Mouse (Mus musculus): ENCODE measurements at regions not wholly inside any gene's neighbourhood (a gene's known extent, or its start where the extent isn't known, plus 50 kb on each side); places are given as distances from the start of the nearest gene placed in this dataset.

DNA sequence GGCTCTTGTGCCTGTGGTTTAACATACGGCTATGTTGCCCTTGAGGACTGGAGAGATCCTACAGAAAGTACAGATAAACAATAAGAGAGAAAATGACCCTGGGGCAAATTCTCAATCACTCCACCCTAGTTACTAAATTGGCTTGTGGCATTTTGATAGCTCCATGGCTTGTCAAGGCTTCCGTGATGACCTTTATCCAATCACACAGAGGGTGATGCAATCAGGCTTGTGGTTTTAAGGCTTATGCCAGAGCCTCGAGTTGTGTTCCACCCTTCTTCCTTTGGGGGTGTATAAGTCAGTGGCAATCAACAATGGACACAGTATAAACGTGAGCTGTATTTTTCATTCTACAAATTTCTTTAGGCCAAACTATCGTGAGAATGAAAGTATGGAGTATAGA, 513.5 kb upstream of the Slit2 start:
- Histone ChIP-seq H3K36me3 (no peaks in the 10 kb centered on the region), H3K4me3 (no peak overlapping the region), H3K9me3 (no peaks in the 10 kb centered on the region), H3K4me2 (no peak overlapping the region), H3K27me3 (no peaks in the 10 kb centered on the region), H3K27ac (no peak overlapping the region), H3K4me1 (replicated peaks) (no peaks in the 10 kb centered on the region), H3K9ac (no peak overlapping the region)
- 78% methylated on average over 5 of the region's 5 CpGs for WGBS
- no peak for ATAC-seq (ENCODE audit: low FRiP score)

- Histone ChIP-seq H3K9ac (no peak overlapping the region), H3K9me3 (no peaks in the 10 kb centered on the region), H3K4me3 (no peak overlapping the region), H3K27me3 (no peaks in the 10 kb centered on the region), H3K4me1 (replicated peaks) (no peaks in the 10 kb centered on the region), H3K4me2 (no peak overlapping the region), H3K27ac (no peak overlapping the region), H3K36me3 (no peaks in the 10 kb centered on the region)
- no peak for ATAC-seq (ENCODE audit: low FRiP score)
- 63% methylated on average over 7 of the region's 7 CpGs for WGBS
Observed at GRCm38 (mm10) chr5:47472027-47472825, 510.7 kb upstream of the Slit2 start.

DNA sequence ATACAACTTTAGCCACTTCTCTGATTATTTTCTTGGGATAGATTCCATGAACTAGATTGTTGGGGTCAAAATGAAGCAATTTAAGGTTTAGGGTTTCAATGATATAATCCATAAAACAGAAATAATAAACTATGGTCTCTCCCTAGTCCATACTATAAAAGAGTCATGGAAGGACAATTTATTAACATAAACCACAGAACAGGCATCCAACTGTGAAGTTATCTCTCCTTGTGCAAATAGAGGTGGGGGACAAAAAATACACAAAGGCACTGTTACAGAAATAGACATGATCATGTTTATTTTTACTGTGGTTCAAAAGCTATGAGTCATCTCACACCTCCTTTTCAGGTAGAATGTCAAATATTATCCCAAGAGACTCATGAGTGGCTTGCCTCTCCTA, 503.0 kb upstream of the Slit2 start:
- no peak overlapping the region for H3K9ac ChIP-seq
- no peak overlapping the region for H3K27ac ChIP-seq
- H3K4me3 ChIP-seq, result no peak overlapping the region
- H3K27me3 ChIP-seq, result no peaks in the 10 kb centered on the region
- no peaks in the 10 kb centered on the region for H3K9me3 ChIP-seq
- ATAC-seq (ENCODE audit: low FRiP score), result no peak
- no peaks in the 10 kb centered on the region for H3K36me3 ChIP-seq
- no peak overlapping the region for H3K4me2 ChIP-seq
- no peaks in the 10 kb centered on the region for H3K4me1 ChIP-seq (replicated peaks)

DNA sequence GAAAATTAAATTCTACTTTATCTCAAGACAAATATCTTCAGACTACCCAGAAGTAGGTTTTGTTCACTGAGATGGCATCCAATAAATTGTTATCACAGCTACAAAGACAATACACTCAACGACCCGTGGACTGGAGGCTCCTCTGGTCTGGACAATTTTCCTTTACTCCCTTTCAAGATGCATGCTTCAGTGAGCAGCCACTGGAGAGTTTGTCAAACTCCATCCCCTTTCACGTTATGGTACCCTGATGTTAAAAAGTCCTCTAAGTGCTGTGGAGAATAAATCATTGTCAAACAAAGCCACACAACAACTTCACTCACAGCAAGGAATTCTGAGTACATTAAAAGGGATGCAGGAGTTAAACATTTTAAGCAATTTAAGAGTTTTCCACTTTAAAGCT, 486.7 kb upstream of the Slit2 start:
- Histone ChIP-seq H3K9ac (no peak overlapping the region), H3K4me3 (no peak overlapping the region), H3K27me3 (no peaks in the 10 kb centered on the region), H3K4me2 (no peak overlapping the region), H3K36me3 (no peaks in the 10 kb centered on the region), H3K9me3 (no peaks in the 10 kb centered on the region), H3K27ac (no peak overlapping the region), H3K4me1 (replicated peaks) (no peaks in the 10 kb centered on the region)
- no peak for ATAC-seq (ENCODE audit: low FRiP score)
- WGBS, result 11% methylated on average over 3 of the region's 3 CpGs

GRCm38 (mm10) chr5:47502764-47503416, 480.0 kb upstream of the Slit2 start:
- no peaks in the 10 kb centered on the region for H3K27me3 ChIP-seq
- no peaks in the 10 kb centered on the region for H3K36me3 ChIP-seq
- WGBS, result 77% methylated on average over 4 of the region's 4 CpGs
- H3K27ac ChIP-seq, result no peak overlapping the region
- no peak overlapping the region for H3K4me3 ChIP-seq
- H3K9ac ChIP-seq, result no peak overlapping the region
- H3K4me2 ChIP-seq, result no peak overlapping the region
- H3K4me1 ChIP-seq (replicated peaks), result no peaks in the 10 kb centered on the region
- no peaks in the 10 kb centered on the region for H3K9me3 ChIP-seq
- no peak for ATAC-seq (ENCODE audit: low FRiP score)

GRCm38 (mm10) chr5:47508689-47509301, 474.1 kb upstream of the Slit2 start:
- WGBS, result 89% methylated on average over 4 of the region's 4 CpGs
- ATAC-seq (ENCODE audit: low FRiP score), result no peak
- H3K4me3 ChIP-seq, result no peak overlapping the region
- H3K4me2 ChIP-seq, result no peak overlapping the region
- no peak overlapping the region for H3K9ac ChIP-seq
- H3K27ac ChIP-seq, result no peak overlapping the region
- H3K9me3 ChIP-seq, result no peaks in the 10 kb centered on the region
- H3K36me3 ChIP-seq, result no peaks in the 10 kb centered on the region
- H3K4me1 ChIP-seq (replicated peaks), result no peaks in the 10 kb centered on the region
- H3K27me3 ChIP-seq, result no peaks in the 10 kb centered on the region

- no peak for ATAC-seq (ENCODE audit: low FRiP score)
- Histone ChIP-seq H3K9ac (no peak overlapping the region), H3K27me3 (no peaks in the 10 kb centered on the region), H3K36me3 (no peaks in the 10 kb centered on the region), H3K4me2 (no peak overlapping the region), H3K4me3 (no peak overlapping the region), H3K9me3 (no peaks in the 10 kb centered on the region), H3K4me1 (replicated peaks) (peaks cover 3% of the 10 kb centered on the region; the same call in 1 of the 2 replicates), H3K27ac (no peak overlapping the region)
- WGBS, result 28% methylated on average over 4 of the region's 4 CpGs
Observed at GRCm38 (mm10) chr5:47522161-47522942, 460.6 kb upstream of the Slit2 start.

DNA sequence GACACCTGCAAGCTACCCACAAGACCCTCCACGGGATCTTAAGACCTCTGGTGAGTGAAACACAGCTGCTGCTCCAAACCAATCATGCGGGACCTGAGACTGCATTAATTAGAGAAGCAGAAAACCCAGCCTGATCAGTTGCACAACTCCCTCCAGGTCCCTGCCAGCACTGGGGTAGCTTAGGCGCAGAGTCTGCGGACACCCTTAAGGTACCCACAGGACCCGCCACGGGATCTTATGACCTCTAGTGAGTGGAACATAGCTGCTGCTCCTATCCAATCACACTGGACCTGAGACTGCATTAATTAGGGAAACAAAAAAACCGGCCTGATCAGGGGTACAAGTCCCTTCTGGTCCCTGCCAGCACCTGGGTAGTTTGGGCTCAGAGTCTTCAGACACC, 454.3 kb upstream of the Slit2 start:
- Histone ChIP-seq H3K4me1 (replicated peaks) (no peaks in the 10 kb centered on the region), H3K36me3 (no peaks in the 10 kb centered on the region), H3K4me2 (no peak overlapping the region), H3K9ac (no peak overlapping the region), H3K27me3 (no peaks in the 10 kb centered on the region), H3K4me3 (no peak overlapping the region), H3K9me3 (no peaks in the 10 kb centered on the region), H3K27ac (no peak overlapping the region)
- ATAC-seq (ENCODE audit: low FRiP score), result no peak
- WGBS, result 90% methylated on average over 7 of the region's 7 CpGs

- H3K4me2 ChIP-seq, result no peak overlapping the region
- H3K27me3 ChIP-seq, result no peaks in the 10 kb centered on the region
- no peak for ATAC-seq (ENCODE audit: low FRiP score)
- H3K9me3 ChIP-seq, result no peaks in the 10 kb centered on the region
- no peaks in the 10 kb centered on the region for H3K36me3 ChIP-seq
- no peak overlapping the region for H3K4me3 ChIP-seq
- no peak overlapping the region for H3K9ac ChIP-seq
- H3K4me1 ChIP-seq (replicated peaks), result no peaks in the 10 kb centered on the region
- no peak overlapping the region for H3K27ac ChIP-seq
Observed at GRCm38 (mm10) chr5:47537532-47537931, 445.4 kb upstream of the Slit2 start.

- Histone ChIP-seq H3K9me3 (no peaks in the 10 kb centered on the region), H3K4me2 (no peak overlapping the region), H3K4me3 (no peak overlapping the region), H3K27ac (no peak overlapping the region), H3K27me3 (no peaks in the 10 kb centered on the region), H3K4me1 (replicated peaks) (no peaks in the 10 kb centered on the region), H3K36me3 (no peaks in the 10 kb centered on the region), H3K9ac (no peak overlapping the region)
- ATAC-seq (ENCODE audit: low FRiP score), result no peak
- WGBS, result 71% methylated on average over 1 of the region's 1 CpGs
Observed at GRCm38 (mm10) chr5:47542248-47542647, 440.7 kb upstream of the Slit2 start.

GRCm38 (mm10) chr5:47556717-47557116, 426.2 kb upstream of the Slit2 start:
- no peak overlapping the region for H3K4me3 ChIP-seq
- no peaks in the 10 kb centered on the region for H3K27me3 ChIP-seq
- no peak for ATAC-seq (ENCODE audit: low FRiP score)
- no peaks in the 10 kb centered on the region for H3K4me1 ChIP-seq (replicated peaks)
- no peaks in the 10 kb centered on the region for H3K9me3 ChIP-seq
- no peak overlapping the region for H3K27ac ChIP-seq
- H3K36me3 ChIP-seq, result no peaks in the 10 kb centered on the region
- H3K9ac ChIP-seq, result no peak overlapping the region
- 65% methylated on average over 1 of the region's 1 CpGs for WGBS
- H3K4me2 ChIP-seq, result no peak overlapping the region

- no peaks in the 10 kb centered on the region for H3K4me1 ChIP-seq (replicated peaks)
- no peak overlapping the region for H3K4me3 ChIP-seq
- H3K27me3 ChIP-seq, result no peaks in the 10 kb centered on the region
- 20% methylated on average over 8 of the region's 8 CpGs for WGBS
- H3K9ac ChIP-seq, result no peak overlapping the region
- no peak overlapping the region for H3K27ac ChIP-seq
- ATAC-seq (ENCODE audit: low FRiP score), result no peak
- no peaks in the 10 kb centered on the region for H3K9me3 ChIP-seq
- no peaks in the 10 kb centered on the region for H3K36me3 ChIP-seq
- no peak overlapping the region for H3K4me2 ChIP-seq
Observed at GRCm38 (mm10) chr5:47557152-47557800, 425.7 kb upstream of the Slit2 start.
